Mouse (Mus musculus) cerebellum, postnatal 4 days (tissue): ENCODE measurements at regions not wholly inside any gene's neighbourhood (a gene's known extent, or its start where the extent isn't known, plus 50 kb on each side); places are given as distances from the start of the nearest gene placed in this dataset.
A peak's percentile ranks its signal among the peaks of the same experiment; 100 is the strongest.

ENCODE experiments used
- DNase-seq, 2 experiments: peaks; one replicate each; pipeline ENCODE4 v3.0.0; 2022; ENCODE audit warnings: low spot score in 2 of 2, mixed read lengths in 1 of 2

GRCm38 (mm10) chr2:56025059-56025458 lies 589.3 kb downstream of the Kcnj3 start:
- DNase-seq, result peak in 1 of 2 experiments; percentile 36

- DNase-seq, result no peak
These were observed 593.2 kb downstream of the Kcnj3 start for GRCm38 (mm10) chr2:56028958-56029357.
